Mouse (Mus musculus): ENCODE results near the gene Eng. TPM values are rescaled to one million over a fixed set of nuclear protein-coding genes. Genes with fewer than 3 reads are reported as not detected.

Eng gene
- total RNA-seq, 2 experiments from 2014 or later: 23.9 to 26.7 TPM

GRCm38 (mm10) chr2:32620682-32621516 lies 25.5 kb upstream of the Eng start:
- intact Hi-C loops (cut with DNase I): no loop called here
- DNase-seq: peak in 1 of 2 experiments; percentile 29

DNA sequence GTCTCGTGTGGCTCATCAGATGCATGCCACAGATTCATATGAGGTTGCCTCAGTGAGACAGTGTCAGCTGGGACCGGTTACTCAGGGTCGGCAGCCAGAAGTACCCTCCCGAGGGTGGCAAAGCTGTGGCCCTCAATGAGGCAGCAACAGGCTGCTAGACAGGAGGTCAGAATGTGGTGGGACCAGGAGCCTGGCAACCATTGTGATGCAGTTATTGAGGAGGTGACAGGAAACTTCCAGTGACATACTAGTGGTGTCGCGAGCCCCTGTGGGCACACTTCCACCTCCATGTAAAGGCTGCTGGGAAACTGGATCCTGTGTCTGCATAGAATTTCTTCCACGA lies 24.9 kb upstream of the Eng start, which contains the start of gene Ak1:
Ak1 (plus strand) TSS at position 242 of the 343 bp plus-strand sequence.
- intact Hi-C loops (cut with DNase I): no loop called here
- peak in 1 of 2 experiments; percentile 20 for DNase-seq

GRCm38 (mm10) chr2:32624111-32624748 lies 22.2 kb upstream of the Eng start:
- intact Hi-C loops (cut with DNase I): no loop called here
- DNase-seq: no peak

DNA sequence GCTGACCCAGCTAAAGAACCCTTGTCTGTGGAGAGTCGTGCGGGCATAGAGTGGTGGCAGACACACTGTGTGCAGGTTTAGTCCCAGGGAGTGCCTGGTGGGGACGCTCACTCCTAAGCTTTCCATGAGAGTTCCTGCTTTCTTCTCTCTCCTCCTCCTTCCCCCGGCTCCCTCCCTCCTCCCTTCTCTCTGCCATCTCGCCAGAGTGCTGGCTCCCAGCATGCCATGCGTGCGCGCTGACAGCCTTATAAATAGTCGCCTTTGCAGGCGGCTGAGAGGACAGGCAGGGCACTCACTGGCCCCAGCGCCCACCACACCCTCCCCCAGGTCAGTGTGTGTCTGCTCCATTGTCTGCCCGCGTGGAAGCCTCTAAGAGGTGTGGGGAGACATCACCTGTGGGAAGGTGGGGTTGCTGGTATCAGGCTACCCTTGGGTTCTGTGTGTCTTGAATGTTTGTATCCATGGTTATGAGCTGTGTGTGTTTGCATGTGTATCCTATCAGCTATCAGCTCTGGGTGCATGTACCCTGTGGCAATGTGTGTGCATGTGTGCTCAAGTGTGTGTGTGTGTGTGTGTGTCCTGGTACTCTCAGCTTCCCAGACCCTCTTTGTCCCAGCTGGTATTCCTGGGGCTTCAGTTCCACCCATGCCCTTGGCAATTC lies 21.1 kb upstream of the Eng start:
- DNase-seq: peak; percentile 69 to 70
- intact Hi-C loops (cut with DNase I): no loop called here

GRCm38 (mm10) chr2:32625873-32626694 lies 20.3 kb upstream of the Eng start:
- DNase-seq: peak; percentile 72 to 75
- intact Hi-C loops (cut with DNase I): no loop called here

DNA sequence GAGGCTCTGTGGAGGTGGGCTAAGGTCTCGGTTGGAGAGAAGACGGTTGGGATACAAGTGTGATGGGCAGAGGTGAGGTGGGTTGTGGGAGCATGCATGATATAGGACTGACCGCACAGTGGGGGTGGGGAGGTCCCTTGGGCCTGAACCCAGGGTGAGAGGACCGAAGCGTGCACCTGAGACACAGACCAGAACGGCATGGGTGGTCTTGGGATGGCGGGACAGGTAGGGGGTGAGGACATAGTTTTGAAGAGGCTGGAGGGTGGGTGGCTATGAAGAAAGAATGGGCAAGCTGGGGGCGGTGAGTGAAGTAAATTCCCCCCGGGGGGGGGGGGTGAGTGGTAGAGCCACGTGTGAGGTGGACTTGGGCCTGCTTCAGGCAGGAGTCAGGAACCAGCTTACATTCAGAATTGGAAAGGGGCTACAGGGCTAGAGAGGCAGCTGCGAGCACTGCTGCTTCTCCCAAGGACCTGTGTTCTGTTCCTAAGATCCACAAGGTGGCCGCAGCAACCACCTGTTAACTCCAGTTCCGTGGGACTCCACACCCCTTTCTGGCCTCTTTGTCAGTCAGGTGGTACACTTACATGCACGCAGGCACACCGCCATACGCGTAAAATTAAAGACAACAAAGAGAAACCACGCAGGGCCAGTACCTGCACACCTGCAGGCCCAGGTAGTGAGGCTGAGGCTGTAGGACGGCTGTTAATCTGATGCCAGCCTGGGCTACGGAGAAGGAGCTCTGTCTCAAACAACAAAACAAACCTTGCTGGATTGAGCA lies 18.9 kb upstream of the Eng start:
- intact Hi-C loops (cut with DNase I): no loop called here
- no peak for DNase-seq

GRCm38 (mm10) chr2:32628044-32628550 lies 18.3 kb upstream of the Eng start:
- no peak for DNase-seq
- intact Hi-C loops (cut with DNase I): no loop called here

DNA sequence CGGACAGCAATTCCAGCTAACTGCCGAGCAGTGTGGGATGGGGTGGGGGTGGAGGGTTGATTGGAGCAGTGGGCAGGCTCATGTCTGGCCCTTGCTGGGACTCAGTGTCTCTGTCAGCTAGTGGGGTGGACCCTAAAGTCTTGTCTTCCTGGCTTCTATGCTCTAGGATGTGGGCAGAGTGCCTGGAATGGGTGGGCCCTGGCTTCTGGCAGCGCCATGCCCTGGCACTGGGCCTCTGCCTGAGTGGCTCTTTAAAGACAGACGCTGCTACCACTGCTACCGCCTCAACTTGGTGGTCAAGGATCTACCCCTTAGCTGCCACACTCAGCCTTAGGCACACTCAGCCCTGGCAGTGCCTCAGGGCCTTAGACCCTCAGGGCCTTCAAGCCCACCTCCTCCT lies 17.7 kb upstream of the Eng start:
- peak; percentile 74 to 81 for DNase-seq
- intact Hi-C loops (cut with DNase I): no loop called here

- intact Hi-C loops (cut with DNase I): no loop called here
- peak in 1 of 2 experiments; percentile 46 for DNase-seq
Observed at GRCm38 (mm10) chr2:32629276-32629976, 17.0 kb upstream of the Eng start.

- intact Hi-C loops (cut with DNase I): no loop called here
- DNase-seq: no peak
Observed at GRCm38 (mm10) chr2:32630036-32630435, 16.4 kb upstream of the Eng start.

DNA sequence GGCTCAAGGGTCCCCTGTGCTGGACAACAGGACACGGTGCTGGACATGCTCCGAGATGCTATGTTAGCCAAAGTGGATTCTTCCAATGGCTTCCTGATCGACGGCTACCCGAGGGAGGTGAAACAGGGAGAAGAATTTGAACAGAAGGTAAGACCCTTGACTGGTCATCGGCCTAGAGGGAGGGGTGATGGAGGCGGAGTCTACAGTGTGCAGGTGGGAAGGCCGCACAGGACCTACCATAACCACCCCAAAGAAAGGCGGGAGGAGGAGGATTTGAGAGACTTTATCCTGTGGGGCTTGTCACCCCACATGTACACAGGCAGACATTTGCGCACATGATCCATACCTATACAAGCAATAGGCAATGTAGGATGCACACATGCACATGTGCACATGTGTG lies 15.3 kb upstream of the Eng start:
- no peak for DNase-seq

GRCm38 (mm10) chr2:32631737-32632394 lies 14.5 kb upstream of the Eng start:
- intact Hi-C loops (cut with DNase I): no loop called here
- peak; percentile 71 to 73 for DNase-seq

More for the DNA sequence above, 15.3 kb upstream of the Eng start:
- intact Hi-C loops (cut with DNase I): no loop called here

- intact Hi-C loops (cut with DNase I): loop anchor here (1.0 kb wide), 1 partner anchor 56 kb away; no protein-coding TSS in a partner anchor
- peak; percentile 46 to 62 for DNase-seq
Observed at GRCm38 (mm10) chr2:32633660-32634059, 12.7 kb upstream of the Eng start.

GRCm38 (mm10) chr2:32634277-32635105 lies 11.9 kb upstream of the Eng start:
- intact Hi-C loops (cut with DNase I): no loop called here
- DNase-seq: no peak

- intact Hi-C loops (cut with DNase I): no loop called here
- no peak for DNase-seq
Observed at GRCm38 (mm10) chr2:32636617-32637016, 9.8 kb upstream of the Eng start.

DNA sequence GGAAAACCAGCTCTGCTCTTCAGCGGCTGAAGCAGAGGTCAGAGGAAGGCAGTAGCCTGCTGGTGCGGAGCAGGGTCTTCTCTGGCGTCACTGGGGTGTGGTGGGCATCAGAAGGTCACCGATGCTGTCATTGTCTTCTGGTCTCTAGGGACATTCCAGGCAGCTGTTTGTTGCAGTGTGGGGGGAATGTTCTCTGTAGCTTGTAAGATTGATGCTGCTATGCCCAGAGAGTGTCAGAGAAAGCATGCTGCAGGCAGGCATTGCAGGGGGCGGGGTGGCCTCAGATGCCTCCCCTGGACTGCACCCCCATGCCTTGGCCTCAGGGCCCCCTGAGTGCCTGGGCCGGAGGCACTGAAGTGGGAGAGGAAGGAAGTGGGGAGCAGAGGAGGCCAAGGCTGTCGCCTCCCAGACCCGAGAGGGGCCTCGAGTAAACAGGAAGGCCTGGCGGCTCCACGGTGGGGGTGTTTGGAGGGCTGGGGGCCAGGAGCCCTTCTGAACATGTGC lies 8.6 kb upstream of the Eng start:
- intact Hi-C loops (cut with DNase I): no loop called here
- peak in 1 of 2 experiments; percentile 48 for DNase-seq

- intact Hi-C loops (cut with DNase I): no loop called here
- DNase-seq: no peak
Observed at GRCm38 (mm10) chr2:32639632-32640031, 6.8 kb upstream of the Eng start.
